Mouse (Mus musculus) liver, postnatal 0 days (tissue): Measurements from ENCODE around the gene Gm15013. TPM values are rescaled to one million over a fixed set of nuclear protein-coding genes. Genes with fewer than 3 reads are reported as not detected.
"Not testable (repeated sequence)": the region's sequence is repeated elsewhere in the genome, so short reads cannot be mapped to it uniquely, and the experiment has no call there.

Experiments used
- ATAC-seq: fragments of 200-750 bp; cut with Nextera tagmentation; 2 replicates; pipeline ENCODE4 v1.8.0; 2017; ENCODE audit warnings: mild to moderate bottlenecking, moderate library complexity
- DNase-seq: peaks from one replicate; pipeline ENCODE4 v3.0.0-alpha.2; 2016
- H3K27ac ChIP-seq: fragments of 300-500 bp; sonication (generic); 2 replicates; pipeline ENCODE4 v1.5.1; 2014; ENCODE audit warnings: antibody characterized with exemption, moderate library complexity, mild to moderate bottlenecking, low read depth
- H3K27me3 ChIP-seq: fragments of 300-500 bp; sonication (generic); 2 replicates; pipeline ENCODE4 v1.6.1; 2014; ENCODE audit warnings: low read length, control low read depth, mixed read lengths; ENCODE audit not compliant: insufficient read depth
- H3K36me3 ChIP-seq: fragments of 300-500 bp; sonication (generic); replicated peaks from 2 replicates; pipeline ENCODE4 v1.6.1; 2014; ENCODE audit warnings: mild to moderate bottlenecking, control low read depth, low read length, moderate library complexity, mixed read lengths; ENCODE audit not compliant: insufficient read depth
- H3K4me1 ChIP-seq: fragments of 300-500 bp; sonication (generic); 2 replicates; pipeline ENCODE4 v1.6.1; 2014; ENCODE audit warnings: antibody characterized with exemption, mild to moderate bottlenecking, control low read depth; ENCODE audit not compliant: insufficient read depth
- H3K4me2 ChIP-seq: fragments of 300-500 bp; sonication (generic); 2 replicates; pipeline ENCODE4 v1.6.1; 2014; ENCODE audit warnings: low read depth, mild to moderate bottlenecking, low read length, moderate library complexity, mixed read lengths
- H3K4me3 ChIP-seq: fragments of 300-500 bp; sonication (generic); 2 replicates; pipeline ENCODE4 v1.5.1; 2014; ENCODE audit warnings: low read depth, low read length
- H3K9ac ChIP-seq: fragments of 300-500 bp; sonication (generic); replicated peaks from 2 replicates; pipeline ENCODE4 v1.6.1; 2014; ENCODE audit warnings: mild to moderate bottlenecking, moderate library complexity
- H3K9me3 ChIP-seq: fragments of 300-500 bp; sonication (generic); 2 replicates; pipeline ENCODE4 v1.6.1; 2016; ENCODE audit warnings: mild to moderate bottlenecking, control low read depth, low read length, mixed read lengths
- CTCF ChIP-seq: sonication (generic); IDR thresholded peaks from 2 replicates; pipeline ENCODE4 v1.5.1; 2016; ENCODE audit warnings: antibody characterized with exemption, low read depth
- EP300 ChIP-seq: IDR thresholded peaks from 2 replicates; pipeline ENCODE4 v1.6.1; 2016; ENCODE audit warnings: antibody characterized with exemption, low read depth, mild to moderate bottlenecking
- WGBS: fragments of 180-500 bp; shearing (Covaris S2); extraction: QIAGEN DNeasy Blood & Tissue Kit; methylation state at CpG from one replicate; pipeline ENCODE4 v1.1.7; 2014; ENCODE audit not compliant: insufficient replicate concordance; 5-methylcytosine and 5-hydroxymethylcytosine counted together
- polyA plus RNA-seq: library from polyadenylated mRNA; unstranded; fragments of >200 nt; fragmentation: Nextera tagmentation; extraction: Ambion mirVana; gene quantifications from 2 replicates; pipeline ENCODE4 v1.2.1, GENCODE M21; 2015

The Gm15013 gene
- 0.14 TPM in 1 of 2 replicates, not detected in the other for polyA plus RNA-seq

DNA sequence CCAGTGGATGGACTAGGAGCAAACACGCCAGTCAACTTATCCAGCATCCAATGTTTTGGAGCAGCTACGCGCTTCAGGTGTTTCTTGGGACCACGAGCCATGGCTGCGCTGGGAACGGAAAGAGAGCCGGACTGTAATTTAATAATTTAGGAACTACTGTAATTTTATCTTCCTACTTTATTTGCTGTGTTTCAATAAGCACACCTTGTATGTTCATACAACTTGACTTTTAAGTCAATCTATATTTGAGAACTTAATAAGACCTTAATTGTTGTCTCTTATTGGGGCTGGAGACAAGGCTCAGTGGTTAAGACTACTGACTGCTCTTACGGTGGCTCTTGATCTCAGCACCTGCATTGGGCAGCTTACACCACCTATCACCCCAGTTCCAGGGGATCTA lies at the start of gene Gm15013:
TSS of gene Gm15013 (minus strand) at position 101 of the 400 bp plus-strand sequence.
- H3K4me1 ChIP-seq, result no peaks in the 10 kb centered on the region
- H3K9me3 ChIP-seq, result no peaks in the 10 kb centered on the region
- no peak for ATAC-seq
- no peak for DNase-seq
- WGBS, result 91% methylated on average over 8 of the region's 8 CpGs
- no peak within 1 kb of the TSS for H3K9ac ChIP-seq
- H3K27me3 ChIP-seq, result no peaks in the 10 kb centered on the region
- H3K36me3 ChIP-seq, result no peaks in the 10 kb centered on the region
- no peak within 1 kb of the TSS for H3K4me2 ChIP-seq
- TF ChIP-seq CTCF, result no peak
- TF ChIP-seq EP300, result no peak
- H3K4me3 ChIP-seq, result no peak within 1 kb of the TSS
- H3K27ac ChIP-seq, result no peak within 1 kb of the TSS

DNA sequence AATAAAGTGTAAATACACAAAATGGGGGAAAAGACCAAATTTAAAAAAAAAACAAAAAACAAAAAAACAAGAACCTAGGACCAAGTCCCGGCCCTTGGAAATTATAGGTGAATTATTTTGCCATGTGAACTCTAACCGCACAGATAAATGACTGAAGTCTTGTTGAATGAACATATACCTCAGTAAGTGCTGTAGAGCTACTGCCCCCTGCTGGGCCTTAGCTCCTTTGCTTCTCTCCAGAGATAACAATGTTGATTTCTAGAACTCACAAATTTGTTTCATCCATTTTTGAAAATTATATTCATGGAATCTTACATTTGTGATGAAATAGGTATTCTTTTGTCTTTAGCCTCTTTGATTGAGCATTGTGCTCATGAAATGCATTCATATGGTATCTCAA lies 48.3 kb upstream of the Gm15013 start:
- Histone ChIP-seq H3K9me3 (no peaks in the 10 kb centered on the region), H3K4me1 (no peaks in the 10 kb centered on the region), H3K27me3 (no peaks in the 10 kb centered on the region), H3K36me3 (no peaks in the 10 kb centered on the region), H3K9ac (no peak overlapping the region), H3K4me3 (no peak overlapping the region), H3K4me2 (no peak overlapping the region), H3K27ac (no peak overlapping the region)
- WGBS, result 52% methylated on average over 2 of the region's 2 CpGs
- DNase-seq, result no peak
- TF ChIP-seq EP300, result no peak
- peak; percentile 63 for TF ChIP-seq CTCF
- no peak for ATAC-seq

DNA sequence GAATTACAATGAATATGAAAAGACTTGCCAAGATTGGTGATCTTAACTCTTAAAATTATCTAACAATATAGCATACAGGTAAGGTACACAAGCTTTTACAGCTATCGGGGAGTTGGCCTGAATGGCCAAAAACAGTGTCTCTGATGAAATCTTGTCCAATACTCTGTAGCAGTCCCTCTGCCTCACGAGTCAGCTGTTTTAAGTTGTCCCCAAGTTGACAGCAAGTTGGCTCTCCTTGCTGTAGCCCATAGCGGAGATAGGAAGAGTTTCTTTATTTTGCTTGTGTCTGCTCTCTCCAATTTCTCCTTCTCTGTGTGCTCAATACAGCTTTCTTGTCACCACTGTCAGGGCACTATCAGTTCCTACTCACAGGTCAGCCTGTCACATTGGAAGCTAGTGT lies 44.4 kb upstream of the Gm15013 start:
- not testable (repeated sequence) for H3K4me2 ChIP-seq, H3K36me3 ChIP-seq, H3K9me3 ChIP-seq, DNase-seq, H3K4me1 ChIP-seq, H3K27me3 ChIP-seq, ATAC-seq, H3K9ac ChIP-seq, H3K4me3 ChIP-seq, H3K27ac ChIP-seq
- whole genome bisulfite sequencing, result 70% methylated on average over 3 of the region's 3 CpGs

DNA sequence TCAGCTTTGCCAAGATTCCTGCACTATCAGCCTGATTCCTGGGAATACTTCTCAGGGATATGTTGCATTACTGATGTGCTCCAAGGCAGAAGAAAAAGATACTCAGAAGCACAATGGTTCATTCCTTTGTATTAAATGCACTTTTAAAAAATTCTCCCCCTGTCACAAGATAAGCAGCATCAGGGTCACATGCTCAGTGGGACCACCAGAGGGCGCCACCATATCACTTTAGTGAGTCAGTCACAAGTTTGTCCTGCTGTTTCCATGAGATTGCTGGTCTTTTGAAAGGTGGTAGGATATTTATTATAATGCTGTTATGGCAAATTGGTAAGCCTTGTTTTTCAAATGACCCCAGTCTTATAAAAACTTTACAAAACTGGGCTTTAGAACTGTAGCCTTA lies 37.6 kb upstream of the Gm15013 start:
- no peak overlapping the region for H3K9ac ChIP-seq
- WGBS, result 0% methylated on average over 1 of the region's 1 CpGs
- H3K9me3 ChIP-seq, result 0 out of 2 replicates have a peak, but pooled peaks cover 2% of the 10 kb centered on the region
- H3K4me3 ChIP-seq, result no peak overlapping the region
- TF ChIP-seq CTCF, result peak; percentile 73
- TF ChIP-seq EP300, result no peak
- peak; percentile 58 for DNase-seq
- H3K4me1 ChIP-seq, result no peaks in the 10 kb centered on the region
- no peak overlapping the region for H3K4me2 ChIP-seq
- no peaks in the 10 kb centered on the region for H3K27me3 ChIP-seq
- ATAC-seq, result no peak
- 0 out of 2 replicates have a peak, but pooled peaks cover 2% of the 10 kb centered on the region for H3K36me3 ChIP-seq
- no peak overlapping the region for H3K27ac ChIP-seq

DNA sequence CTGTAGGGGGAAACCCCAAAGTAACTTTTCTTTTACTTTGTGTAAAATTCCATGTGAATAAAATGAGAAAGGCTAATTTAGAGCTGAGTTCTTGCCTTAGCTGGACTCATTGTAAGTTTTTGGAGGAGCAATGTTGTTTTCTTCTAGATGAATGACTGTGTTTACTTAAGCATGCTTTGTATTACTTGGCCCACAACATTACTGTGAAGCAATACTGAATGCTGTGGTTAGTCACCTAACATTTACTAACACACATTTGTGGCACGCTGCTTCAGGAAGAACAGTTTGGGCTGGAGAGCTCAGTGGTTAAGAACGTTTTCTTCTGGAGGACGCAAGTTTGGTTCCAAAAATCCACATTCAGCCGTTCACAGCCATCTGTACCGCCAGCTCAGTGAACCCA lies 22.8 kb upstream of the Gm15013 start:
- Histone ChIP-seq H3K36me3 (no peaks in the 10 kb centered on the region), H3K4me1 (no peaks in the 10 kb centered on the region), H3K4me2 (no peak overlapping the region), H3K27ac (no peak overlapping the region), H3K4me3 (no peak overlapping the region), H3K27me3 (no peaks in the 10 kb centered on the region), H3K9ac (no peak overlapping the region), H3K9me3 (no peaks in the 10 kb centered on the region)
- TF ChIP-seq EP300 (no peak), CTCF (no peak)
- ATAC-seq (no peak), DNase-seq (no peak)
- WGBS, result 79% methylated on average over 5 of the region's 5 CpGs

DNA sequence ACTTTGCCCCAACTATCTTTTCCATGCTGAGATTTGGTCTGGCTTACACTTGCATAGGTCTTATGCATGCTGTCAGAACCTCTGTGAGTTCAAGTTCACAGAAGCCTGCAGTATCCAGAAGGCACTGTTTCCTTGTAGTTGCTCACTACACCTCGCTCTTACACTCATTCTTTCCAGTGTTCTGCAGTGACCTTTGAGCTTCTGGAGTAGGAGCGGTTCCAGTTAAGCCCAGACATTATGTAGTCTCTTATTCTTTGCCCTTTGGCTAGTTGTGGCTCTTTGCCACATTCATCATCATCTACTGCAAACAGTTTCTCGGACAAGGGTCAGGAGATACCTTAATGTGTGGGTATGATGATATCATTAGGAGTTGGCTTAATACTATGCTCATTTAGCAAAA lies 16.3 kb upstream of the Gm15013 start:
- no peak for TF ChIP-seq CTCF
- TF ChIP-seq EP300, result no peak
- Histone ChIP-seq H3K4me2 (no peak overlapping the region), H3K27me3 (no peaks in the 10 kb centered on the region), H3K9ac (no peak overlapping the region), H3K4me1 (no peaks in the 10 kb centered on the region), H3K9me3 (no peaks in the 10 kb centered on the region), H3K27ac (no peak overlapping the region), H3K4me3 (no peak overlapping the region), H3K36me3 (no peaks in the 10 kb centered on the region)
- 77% methylated on average over 3 of the region's 3 CpGs for WGBS
- no peak for ATAC-seq
- DNase-seq, result no peak

DNA sequence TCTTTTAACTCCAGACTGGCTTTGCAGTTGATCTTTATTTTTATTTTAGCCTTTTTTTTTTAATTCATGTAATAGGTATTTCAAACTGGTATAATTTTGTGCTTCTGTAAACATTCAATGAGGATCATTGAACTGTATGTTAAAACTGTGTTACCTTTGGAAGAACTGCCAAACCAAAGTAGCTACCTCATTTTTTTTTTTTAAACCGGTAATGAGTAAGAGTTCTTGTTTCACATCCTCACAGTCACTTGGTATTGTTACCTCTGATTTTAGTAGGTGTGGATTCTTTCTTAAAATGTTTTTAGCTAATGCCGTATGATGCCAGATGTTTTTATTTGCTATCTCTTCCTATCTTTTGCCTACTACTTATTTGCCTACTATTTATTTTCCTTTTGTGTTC lies 8.1 kb upstream of the Gm15013 start:
- DNase-seq (no peak), ATAC-seq (no peak)
- TF ChIP-seq CTCF (no peak), EP300 (no peak)
- H3K9me3 ChIP-seq, result no peaks in the 10 kb centered on the region
- H3K4me1 ChIP-seq, result no peaks in the 10 kb centered on the region
- H3K36me3 ChIP-seq, result no peaks in the 10 kb centered on the region
- 92% methylated on average over 2 of the region's 2 CpGs for WGBS
- H3K9ac ChIP-seq, result no peak overlapping the region
- no peak overlapping the region for H3K4me3 ChIP-seq
- no peaks in the 10 kb centered on the region for H3K27me3 ChIP-seq
- no peak overlapping the region for H3K27ac ChIP-seq
- H3K4me2 ChIP-seq, result no peak overlapping the region
